9 mouse cellular contexts compared by ENCODE assay signal in genomic region chr9:56635121-56635497, GRCm38 (mm10).
A peak's percentile ranks its signal among the peaks of the same experiment; 100 is the strongest.
DNase-seq lines count a peak whose midpoint lies in the region; ATAC-seq and TF ChIP-seq lines count a peak whose summit lies in the region.
"Had no signal": no experiment of that assay in that cellular context is flagged by ENCODE, and none has a peak within 500 bp of the region (broad histone marks: within the 10 kb centered on the region; RNA-seq: fewer than 3 reads in every experiment).

No protein-coding gene starts in this region.

- H3K9me3 ChIP-seq in hindbrain, embryonic 12.5 days (replicated peaks), result no peaks in the 10 kb centered on the region
- H3K9me3 ChIP-seq in liver, embryonic 15.5 days (replicated peaks), result no peaks in the 10 kb centered on the region
- H3K9me3 ChIP-seq in stomach, embryonic 14.5 days (ENCODE audit: control insufficient read depth, low read depth, low read length), result no peaks in the 10 kb centered on the region

- no peak for TF ChIP-seq POLR2A in embryonic fibroblast, embryonic 13.5 days (IDR thresholded peaks at IDR 0.05; ENCODE audit: low read depth, low read length)

- peak overlapping the region; percentile 95 for H3K4me2 ChIP-seq in hindbrain, embryonic 12.5 days (replicated peaks)
- peak overlapping the region; percentile 67 for H3K4me2 ChIP-seq in liver, embryonic 15.5 days
- H3K4me2 ChIP-seq in stomach, embryonic 14.5 days (replicated peaks; ENCODE audit: low read depth, low read length), result peak overlapping the region; percentile 99

- no peak for TF ChIP-seq CTCF in layer of hippocampus, adult 2 months (conservative IDR thresholded peaks at IDR 0.05)
- TF ChIP-seq CTCF in embryonic fibroblast, embryonic 13.5 days (IDR thresholded peaks at IDR 0.05; ENCODE audit: borderline replicate concordance, insufficient read depth, low read length), result no peak

- ATAC-seq in hindbrain, embryonic 12.5 days (ENCODE audit: low FRiP score), result peak; percentile 33
- no peak for ATAC-seq in liver, embryonic 15.5 days (ENCODE audit: insufficient read depth)
- ATAC-seq in stomach, embryonic 14.5 days (ENCODE audit: insufficient number of reproducible peaks, insufficient read depth, low FRiP score, low read depth), result peak; percentile 30

- no peaks in the 10 kb centered on the region for H3K36me3 ChIP-seq in hindbrain, embryonic 12.5 days
- H3K36me3 ChIP-seq in liver, embryonic 15.5 days (replicated peaks), result no peaks in the 10 kb centered on the region
- no peaks in the 10 kb centered on the region for H3K36me3 ChIP-seq in stomach, embryonic 14.5 days (ENCODE audit: control insufficient read depth, insufficient read depth, low read length)
- H3K36me3 ChIP-seq: G1E had no signal

- H3K27me3 ChIP-seq in hindbrain, embryonic 12.5 days, result peaks cover 53% of the 10 kb centered on the region
- peaks cover 82% of the 10 kb centered on the region for H3K27me3 ChIP-seq in liver, embryonic 15.5 days
- 0 out of 2 replicates have a peak, but pooled peaks cover 10% of the 10 kb centered on the region for H3K27me3 ChIP-seq in stomach, embryonic 14.5 days (ENCODE audit: control insufficient read depth, insufficient read depth, low read length)

- H3K27ac ChIP-seq in layer of hippocampus, adult 2 months, result peak overlapping the region; percentile 99
- no peak overlapping the region for H3K27ac ChIP-seq in embryonic fibroblast, embryonic 13.5 days (ENCODE audit: insufficient read depth, low read length)
- H3K27ac ChIP-seq in hindbrain, embryonic 12.5 days, result peak overlapping the region; percentile 92
- H3K27ac ChIP-seq in liver, embryonic 15.5 days (replicated peaks), result no peak overlapping the region
- H3K27ac ChIP-seq in stomach, embryonic 14.5 days (ENCODE audit: low read length), result no peak overlapping the region

- H3K4me1 ChIP-seq in embryonic fibroblast, embryonic 13.5 days (ENCODE audit: control insufficient read depth, insufficient read depth, low read length), result no peaks in the 10 kb centered on the region
- peaks cover 41% of the 10 kb centered on the region for H3K4me1 ChIP-seq in hindbrain, embryonic 12.5 days
- peaks cover 4% of the 10 kb centered on the region; the same call in 1 of the 2 replicates for H3K4me1 ChIP-seq in liver, embryonic 15.5 days (replicated peaks)
- H3K4me1 ChIP-seq in stomach, embryonic 14.5 days (ENCODE audit: control insufficient read depth, insufficient read depth, low read length), result peaks cover 5% of the 10 kb centered on the region; the same call in 1 of the 2 replicates

- H3K4me3 ChIP-seq in layer of hippocampus, adult 2 months, result peak overlapping the region; percentile 84
- H3K4me3 ChIP-seq in embryonic fibroblast, embryonic 13.5 days (ENCODE audit: insufficient read depth, low read length), result peak overlapping the region; percentile 48
- H3K4me3 ChIP-seq in hindbrain, embryonic 12.5 days, result peak overlapping the region; percentile 82
- peak overlapping the region; percentile 45 for H3K4me3 ChIP-seq in liver, embryonic 15.5 days (replicated peaks)
- H3K4me3 ChIP-seq in stomach, embryonic 14.5 days (ENCODE audit: low read depth, low read length), result peak overlapping the region; percentile 60

- DNase-seq in layer of hippocampus, adult 2 months (ENCODE audit: low spot score in 2 of 2), result no peak
- no peak for DNase-seq in layer of hippocampus, postnatal 14 days (ENCODE audit: low spot score in 2 of 2)
- peak; percentile 46 for DNase-seq in adrenal gland, postnatal 10 days
- no peak for DNase-seq in layer of hippocampus, adult 18-20 months (ENCODE audit: low spot score in 2 of 2)

- under 1% methylated on average over 35 of the region's 40 CpGs for WGBS in hindbrain, embryonic 12.5 days
- under 1% methylated on average over 38 of the region's 40 CpGs for WGBS in liver, embryonic 15.5 days (ENCODE audit: insufficient replicate concordance)
- under 1% methylated on average over 40 of the region's 40 CpGs for WGBS in stomach, embryonic 14.5 days

- peak overlapping the region; percentile 91 for H3K9ac ChIP-seq in hindbrain, embryonic 12.5 days
- H3K9ac ChIP-seq in liver, embryonic 15.5 days, result no peak overlapping the region
- peak overlapping the region; percentile 68 for H3K9ac ChIP-seq in stomach, embryonic 14.5 days (replicated peaks; ENCODE audit: low read depth, low read length)

Comparison
In these comparisons a context has a peak if more than half of its experiments do, and no peak if none do; other contexts are left out.
1. H3K27ac ChIP-seq: peak in layer of hippocampus, adult 2 months (single experiment) and hindbrain, embryonic 12.5 days (single experiment); none in embryonic fibroblast, embryonic 13.5 days (single experiment), liver, embryonic 15.5 days (single experiment) and stomach, embryonic 14.5 days (single experiment).
2. Peak in every context shown above with its lines, with median percentiles within 50 percentile points of each other: H3K4me3 ChIP-seq and H3K4me2 ChIP-seq.